Mouse (Mus musculus): Measurements from ENCODE around the gene Zbtb38. TPM values are rescaled to one million over a fixed set of nuclear protein-coding genes. Genes with fewer than 3 reads are reported as not detected.
A peak's percentile ranks its signal among the peaks of the same experiment; 100 is the strongest.

Gene Zbtb38
- polyA plus RNA-seq, 1 experiment from 2014 or later = 57.1 TPM

DNA sequence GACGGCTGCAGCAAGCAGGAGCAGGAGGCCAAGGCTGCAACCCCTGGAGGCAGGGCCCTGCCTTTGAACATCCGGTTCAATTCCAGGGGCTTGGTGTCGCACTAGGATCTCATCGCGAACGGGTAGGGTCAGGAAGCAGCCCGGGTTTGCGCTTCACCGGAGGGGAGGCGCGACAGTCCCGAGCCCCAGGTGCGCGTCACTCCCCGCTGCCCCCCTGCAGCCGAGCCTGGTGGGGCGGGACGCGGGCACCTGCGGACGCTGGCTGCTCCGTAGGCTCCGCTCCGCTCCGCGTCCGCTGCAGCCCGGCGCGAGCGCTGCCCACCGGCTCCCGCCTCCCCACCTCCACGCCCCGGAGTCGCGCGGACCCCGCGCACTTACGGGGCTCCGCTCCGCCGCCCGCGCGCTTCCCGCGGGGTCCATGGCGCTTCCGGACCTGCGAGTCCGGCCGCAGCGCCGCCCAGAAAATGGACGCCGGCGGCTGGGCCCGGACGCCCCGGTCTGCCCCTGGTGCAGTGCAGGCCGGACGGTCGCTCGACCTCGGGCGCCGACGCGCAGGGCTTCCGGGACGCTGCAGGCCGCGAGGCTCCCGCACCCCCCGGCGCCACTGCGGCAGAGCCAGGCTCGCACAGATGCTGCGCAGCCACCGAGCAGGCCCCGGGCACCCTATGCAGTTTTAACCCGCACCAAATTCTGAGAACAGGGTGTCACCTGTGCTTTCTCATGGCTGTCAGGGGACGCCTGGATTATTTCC lies 33.0 kb downstream of the Zbtb38 start:
- Histone ChIP-seq H3K4me1 (ENCODE audit: control insufficient read depth, insufficient read depth, low read length) (peaks cover 16% of the 10 kb centered on the region), H3K9me3 (replicated peaks; ENCODE audit: control insufficient read depth, low read length, poor library complexity, severe bottlenecking) (no peaks in the 10 kb centered on the region), H3K36me3 (ENCODE audit: control insufficient read depth, insufficient read depth, low read length) (no peaks in the 10 kb centered on the region), H3K4me2 (ENCODE audit: low read length) (peak overlapping the region; percentile 84), H3K4me3 (ENCODE audit: low read depth, low read length) (peak overlapping the region; percentile 76), H3K9ac (ENCODE audit: low read depth, low read length) (peak overlapping the region; percentile 95), H3K27ac (ENCODE audit: low read length) (peak overlapping the region; percentile 93), H3K27me3 (ENCODE audit: control insufficient read depth, insufficient read depth, low read depth, low read length) (no peaks in the 10 kb centered on the region)
- WGBS = 0% methylated on average over 75 of the region's 85 CpGs
- peak; percentile 88 for ATAC-seq

DNA sequence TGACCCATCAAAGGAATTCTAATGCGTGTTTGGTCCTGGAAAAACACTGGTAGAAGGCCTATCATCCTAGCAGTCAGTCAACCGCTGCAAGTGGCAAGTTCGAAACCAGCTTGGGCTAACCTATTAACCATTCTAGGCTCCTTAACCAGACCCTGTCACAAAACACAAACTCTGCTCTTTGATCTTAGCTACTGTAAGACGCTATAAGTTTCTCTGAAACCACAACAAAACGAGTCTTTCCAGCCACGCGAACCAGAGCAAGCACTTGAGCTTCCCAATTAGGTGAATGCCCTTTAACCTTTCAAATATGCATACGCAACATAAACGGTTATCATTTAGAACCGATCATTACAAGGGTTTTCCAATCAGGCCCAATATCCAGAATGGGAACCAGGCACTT lies 33.7 kb downstream of the Zbtb38 start:
- 64% methylated on average over 10 of the region's 10 CpGs for WGBS
- peaks cover 22% of the 10 kb centered on the region for H3K4me1 ChIP-seq (ENCODE audit: control insufficient read depth, insufficient read depth, low read length)
- ATAC-seq = no peak

DNA sequence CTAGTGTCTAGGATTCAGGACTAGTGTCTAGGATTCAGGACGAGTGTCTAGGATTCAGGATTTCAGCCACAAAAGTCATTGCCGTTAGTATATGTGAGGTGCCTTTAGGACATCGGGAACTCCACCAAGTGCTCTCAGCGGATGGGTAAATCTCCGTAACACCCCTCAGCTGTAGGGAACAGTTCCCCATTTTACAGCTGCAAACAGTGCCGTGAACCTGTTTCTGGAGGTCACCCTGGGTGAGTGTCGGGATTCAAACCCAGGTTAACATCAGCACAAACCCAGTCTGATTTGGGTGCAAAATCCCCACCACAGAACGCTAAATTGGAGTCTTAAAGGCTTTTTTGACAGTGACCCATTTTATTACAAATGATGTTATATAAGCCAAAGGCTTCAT lies 34.2 kb downstream of the Zbtb38 start:
- H3K36me3 ChIP-seq (ENCODE audit: control insufficient read depth, insufficient read depth, low read length) = no peaks in the 10 kb centered on the region
- no peaks in the 10 kb centered on the region for H3K9me3 ChIP-seq (replicated peaks; ENCODE audit: control insufficient read depth, low read length, poor library complexity, severe bottlenecking)
- no peak overlapping the region for H3K9ac ChIP-seq (ENCODE audit: low read depth, low read length)
- no peak overlapping the region for H3K4me3 ChIP-seq (ENCODE audit: low read depth, low read length)
- H3K27me3 ChIP-seq (ENCODE audit: control insufficient read depth, insufficient read depth, low read depth, low read length) = no peaks in the 10 kb centered on the region
- no peak for ATAC-seq
- no peak overlapping the region for H3K27ac ChIP-seq (ENCODE audit: low read length)
- no peak overlapping the region for H3K4me2 ChIP-seq (ENCODE audit: low read length)
- peaks cover 22% of the 10 kb centered on the region for H3K4me1 ChIP-seq (ENCODE audit: control insufficient read depth, insufficient read depth, low read length)
- WGBS = 93% methylated on average over 8 of the region's 8 CpGs

More for the DNA sequence above, 33.7 kb downstream of the Zbtb38 start:
- H3K9ac ChIP-seq (ENCODE audit: low read depth, low read length) = peak overlapping the region; percentile 95
- no peaks in the 10 kb centered on the region for H3K9me3 ChIP-seq (replicated peaks; ENCODE audit: control insufficient read depth, low read length, poor library complexity, severe bottlenecking)
- no peaks in the 10 kb centered on the region for H3K36me3 ChIP-seq (ENCODE audit: control insufficient read depth, insufficient read depth, low read length)
- H3K27ac ChIP-seq (ENCODE audit: low read length) = peak overlapping the region; percentile 93
- H3K4me3 ChIP-seq (ENCODE audit: low read depth, low read length) = peak overlapping the region; percentile 76
- H3K27me3 ChIP-seq (ENCODE audit: control insufficient read depth, insufficient read depth, low read depth, low read length) = no peaks in the 10 kb centered on the region
- H3K4me2 ChIP-seq (ENCODE audit: low read length) = peak overlapping the region; percentile 84

DNA sequence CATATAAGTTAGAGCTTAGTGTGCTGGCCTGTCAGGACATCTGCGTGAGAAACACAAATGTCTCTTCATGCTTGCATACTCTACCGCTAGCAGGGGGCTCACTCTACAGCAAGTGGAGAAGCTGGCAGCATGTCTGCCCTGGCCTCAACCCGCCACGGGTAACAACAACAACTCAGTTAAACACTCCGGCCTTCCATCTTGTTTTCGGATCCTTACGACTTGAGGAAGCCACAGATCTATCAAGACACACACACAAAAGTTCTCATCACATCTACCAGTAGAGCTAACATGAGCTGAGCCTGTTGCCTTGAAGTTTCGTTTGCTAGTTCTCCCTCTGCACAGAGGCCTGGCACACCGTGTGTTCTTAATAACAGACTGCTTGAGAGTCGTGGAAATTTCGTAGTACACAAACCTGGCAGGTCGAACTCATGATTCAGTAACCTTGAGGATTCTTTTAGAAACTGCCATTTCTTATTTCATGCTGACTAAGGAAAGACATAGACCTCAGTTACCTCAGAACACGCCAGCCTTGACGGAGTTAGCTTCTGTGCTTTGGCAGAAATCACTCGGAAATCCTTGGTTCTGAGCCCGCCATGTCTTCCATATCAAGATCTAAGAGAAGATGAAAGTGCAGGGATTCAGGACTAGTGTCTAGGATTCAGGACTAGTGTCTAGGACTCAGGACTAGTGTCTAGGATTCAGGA lies 34.8 kb downstream of the Zbtb38 start:
- peaks cover 22% of the 10 kb centered on the region for H3K4me1 ChIP-seq (ENCODE audit: control insufficient read depth, insufficient read depth, low read length)
- H3K27me3 ChIP-seq (ENCODE audit: control insufficient read depth, insufficient read depth, low read depth, low read length) = no peaks in the 10 kb centered on the region
- H3K4me3 ChIP-seq (ENCODE audit: low read depth, low read length) = no peak overlapping the region
- H3K4me2 ChIP-seq (ENCODE audit: low read length) = no peak overlapping the region
- H3K36me3 ChIP-seq (ENCODE audit: control insufficient read depth, insufficient read depth, low read length) = no peaks in the 10 kb centered on the region
- H3K27ac ChIP-seq (ENCODE audit: low read length) = no peak overlapping the region
- no peak overlapping the region for H3K9ac ChIP-seq (ENCODE audit: low read depth, low read length)
- 96% methylated on average over 16 of the region's 16 CpGs for WGBS
- no peak for ATAC-seq
- H3K9me3 ChIP-seq (replicated peaks; ENCODE audit: control insufficient read depth, low read length, poor library complexity, severe bottlenecking) = no peaks in the 10 kb centered on the region

DNA sequence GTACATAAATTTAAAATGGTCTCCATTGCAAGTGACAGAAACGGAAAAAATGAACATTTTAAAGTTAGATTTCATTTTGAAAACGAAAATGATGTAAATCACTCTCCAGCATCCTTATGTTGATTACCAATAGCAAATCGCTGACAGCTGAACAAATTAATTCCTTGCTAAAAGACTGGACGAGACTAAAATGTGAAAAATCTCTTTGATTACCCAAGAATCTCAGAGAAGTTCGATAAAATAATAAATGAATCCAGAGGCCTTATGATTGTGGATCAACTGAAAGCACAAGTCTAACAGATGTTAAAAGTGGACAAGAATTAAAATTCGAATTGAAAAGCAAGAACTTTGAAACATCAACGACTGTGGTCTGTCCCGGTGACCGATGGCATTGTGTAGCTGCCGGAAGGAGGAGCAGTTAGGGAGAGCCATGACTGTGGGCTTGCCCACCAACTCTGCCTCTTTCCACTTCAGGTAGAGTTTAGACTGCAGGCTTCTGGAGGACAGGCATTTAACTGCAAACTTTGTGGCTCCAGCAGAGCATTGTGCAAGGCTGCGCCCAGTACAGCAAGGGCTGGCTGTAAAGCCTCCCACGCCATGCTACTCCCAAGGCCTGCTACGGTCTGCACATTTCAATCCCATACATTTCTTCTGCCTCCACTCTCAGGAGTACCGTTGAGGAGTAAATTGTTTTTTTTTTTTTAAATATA lies 35.7 kb downstream of the Zbtb38 start:
- H3K9me3 ChIP-seq (replicated peaks; ENCODE audit: control insufficient read depth, low read length, poor library complexity, severe bottlenecking) = no peaks in the 10 kb centered on the region
- H3K36me3 ChIP-seq (ENCODE audit: control insufficient read depth, insufficient read depth, low read length) = no peaks in the 10 kb centered on the region
- 88% methylated on average over 14 of the region's 14 CpGs for WGBS
- no peaks in the 10 kb centered on the region for H3K27me3 ChIP-seq (ENCODE audit: control insufficient read depth, insufficient read depth, low read depth, low read length)
- no peak overlapping the region for H3K4me2 ChIP-seq (ENCODE audit: low read length)
- no peak overlapping the region for H3K27ac ChIP-seq (ENCODE audit: low read length)
- peaks cover 22% of the 10 kb centered on the region for H3K4me1 ChIP-seq (ENCODE audit: control insufficient read depth, insufficient read depth, low read length)
- ATAC-seq = no peak
- no peak overlapping the region for H3K4me3 ChIP-seq (ENCODE audit: low read depth, low read length)
- no peak overlapping the region for H3K9ac ChIP-seq (ENCODE audit: low read depth, low read length)

DNA sequence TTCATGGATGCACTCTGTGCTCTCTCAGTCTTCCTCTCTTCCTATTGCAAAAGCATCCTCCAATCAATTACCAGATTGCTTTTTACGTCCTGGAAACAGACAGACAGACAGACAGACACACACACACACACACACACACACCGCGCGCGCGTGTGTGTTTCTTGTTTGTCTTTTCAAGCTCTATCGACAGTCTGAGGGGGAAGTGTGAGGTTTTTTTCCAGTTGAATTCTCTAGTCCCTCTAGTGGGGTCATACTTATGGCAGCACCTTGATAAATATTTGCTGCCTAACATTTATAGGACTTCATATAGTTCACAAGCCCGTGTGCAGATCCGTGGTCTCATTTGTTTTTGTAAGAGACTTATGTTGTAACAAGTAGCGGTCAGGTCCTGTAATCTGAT lies 36.5 kb downstream of the Zbtb38 start:
- Histone ChIP-seq H3K9ac (ENCODE audit: low read depth, low read length) (no peak overlapping the region), H3K4me2 (ENCODE audit: low read length) (no peak overlapping the region), H3K36me3 (ENCODE audit: control insufficient read depth, insufficient read depth, low read length) (no peaks in the 10 kb centered on the region), H3K27ac (ENCODE audit: low read length) (no peak overlapping the region), H3K4me3 (ENCODE audit: low read depth, low read length) (no peak overlapping the region), H3K27me3 (ENCODE audit: control insufficient read depth, insufficient read depth, low read depth, low read length) (no peaks in the 10 kb centered on the region), H3K9me3 (replicated peaks; ENCODE audit: control insufficient read depth, low read length, poor library complexity, severe bottlenecking) (no peaks in the 10 kb centered on the region), H3K4me1 (ENCODE audit: control insufficient read depth, insufficient read depth, low read length) (peaks cover 22% of the 10 kb centered on the region)
- ATAC-seq = no peak
- 86% methylated on average over 10 of the region's 10 CpGs for WGBS

- Histone ChIP-seq H3K36me3 (ENCODE audit: control insufficient read depth, insufficient read depth, low read length) (no peaks in the 10 kb centered on the region), H3K9me3 (replicated peaks; ENCODE audit: control insufficient read depth, low read length, poor library complexity, severe bottlenecking) (no peaks in the 10 kb centered on the region), H3K27ac (ENCODE audit: low read length) (no peak overlapping the region), H3K4me3 (ENCODE audit: low read depth, low read length) (no peak overlapping the region), H3K4me1 (ENCODE audit: control insufficient read depth, insufficient read depth, low read length) (peaks cover 14% of the 10 kb centered on the region), H3K27me3 (ENCODE audit: control insufficient read depth, insufficient read depth, low read depth, low read length) (no peaks in the 10 kb centered on the region), H3K4me2 (ENCODE audit: low read length) (no peak overlapping the region), H3K9ac (ENCODE audit: low read depth, low read length) (no peak overlapping the region)
- WGBS = 69% methylated on average over 11 of the region's 11 CpGs
- ATAC-seq = no peak
Measured at GRCm38 (mm10) chr9:96715171-96715570, 37.5 kb downstream of the Zbtb38 start.

- Histone ChIP-seq H3K9me3 (replicated peaks; ENCODE audit: control insufficient read depth, low read length, poor library complexity, severe bottlenecking) (no peaks in the 10 kb centered on the region), H3K4me2 (ENCODE audit: low read length) (no peak overlapping the region), H3K4me3 (ENCODE audit: low read depth, low read length) (no peak overlapping the region), H3K4me1 (ENCODE audit: control insufficient read depth, insufficient read depth, low read length) (peaks cover 10% of the 10 kb centered on the region), H3K27ac (ENCODE audit: low read length) (peak overlapping the region; percentile 18; the same call in 1 of the 2 replicates), H3K9ac (ENCODE audit: low read depth, low read length) (no peak overlapping the region), H3K27me3 (ENCODE audit: control insufficient read depth, insufficient read depth, low read depth, low read length) (no peaks in the 10 kb centered on the region), H3K36me3 (ENCODE audit: control insufficient read depth, insufficient read depth, low read length) (no peaks in the 10 kb centered on the region)
- WGBS = 68% methylated on average over 14 of the region's 14 CpGs
- ATAC-seq = 0 out of 2 replicates have a peak, but pooled peaks have one; percentile 8
Measured at GRCm38 (mm10) chr9:96713472-96714390, 38.9 kb downstream of the Zbtb38 start.

All from midbrain, embryonic 16.5 days (tissue).